Mouse (Mus musculus): ENCODE results near the gene St3gal6.

GRCm38 (mm10) chr16:58474875-58475274 is 49.2 kb downstream of the St3gal6 start:
- TF ChIP-seq ETS1 (IDR thresholded peaks at IDR 0.05; ENCODE audit: low read depth, low read length), result no peak
- TF ChIP-seq UBTF (IDR thresholded peaks at IDR 0.05; ENCODE audit: borderline replicate concordance, insufficient read depth, low read depth, low read length), result no peak
- TF ChIP-seq POLR2A (IDR thresholded peaks at IDR 0.05; ENCODE audit: control insufficient read depth in 1 of 2, insufficient read depth in 1 of 2, low read depth in 1 of 2, low read length in 2 of 2, poor library complexity in 1 of 2), result no peak
- TF ChIP-seq USF1 (IDR thresholded peaks at IDR 0.05; ENCODE audit: low read depth, low read length), result no peak
- no peak for TF ChIP-seq E2F4 (IDR thresholded peaks at IDR 0.05; ENCODE audit: borderline replicate concordance, low read depth, low read length)

All from MEL (cell line).